ENCODE assay signal across 9 mouse cellular contexts in genomic region chr17:27534718-27535117, GRCm38 (mm10). TPM values are rescaled to one million over a fixed set of nuclear protein-coding genes. Genes with fewer than 3 reads are reported as not detected.
DNase-seq lines count a peak whose midpoint lies in the region; ATAC-seq and TF ChIP-seq lines count a peak whose summit lies in the region.
"Had no signal": no experiment of that assay in that cellular context is flagged by ENCODE, and none has a peak within 500 bp of the region (broad histone marks: within the 10 kb centered on the region; RNA-seq: fewer than 3 reads in every experiment).

No protein-coding gene starts in this region.

- no peaks in the 10 kb centered on the region for H3K27me3 ChIP-seq in Patski
- no peaks in the 10 kb centered on the region for H3K27me3 ChIP-seq in hindbrain, embryonic 16.5 days (replicated peaks; ENCODE audit: control insufficient read depth, insufficient read depth, low read length)

- H3K9ac ChIP-seq in hindbrain, embryonic 16.5 days (ENCODE audit: low read depth, low read length): no peak overlapping the region; the same call in 1 of the 2 replicates

- TF ChIP-seq CTCF in Patski (IDR thresholded peaks at IDR 0.05): peak; percentile 99

- 0 out of 2 replicates have a peak overlapping the region, but pooled peaks have one; percentile 18 for H3K4me2 ChIP-seq in hindbrain, embryonic 16.5 days (ENCODE audit: low read length)

- peak; percentile 26 for ATAC-seq in Patski
- ATAC-seq in hindbrain, embryonic 16.5 days: peak; percentile 74
- peak; percentile 96 for ATAC-seq in megakaryocyte, adult 5-6 weeks (ENCODE audit: poor library complexity, severe bottlenecking)

- H3K27ac ChIP-seq in hindbrain, embryonic 16.5 days (ENCODE audit: low read depth, low read length): no peak overlapping the region

- no peaks in the 10 kb centered on the region for H3K4me1 ChIP-seq in hindbrain, embryonic 16.5 days (ENCODE audit: control insufficient read depth, insufficient read depth, low read depth, low read length)

- POLR2A ChIA-PET in Patski (lab: Charles Lee): no interaction called here

- no peaks in the 10 kb centered on the region for H3K36me3 ChIP-seq in hindbrain, embryonic 16.5 days (ENCODE audit: control insufficient read depth, insufficient read depth, low read length)

- H3K9me3 ChIP-seq in hindbrain, embryonic 16.5 days (ENCODE audit: control insufficient read depth, low read length): no peaks in the 10 kb centered on the region

- in situ Hi-C loops in Patski (cut with MboI; ENCODE audit: low pct_unique_long_range_greater_than_20kb): no loop called here

- CTCF ChIA-PET in Patski (lab: Charles Lee): interaction anchor here (0.7 to 1.8 kb wide), 7 partner anchors 15 to 95 kb away, joined by 3 to 7 read pairs (median 4); partner anchors contain the start of genes AI413582 and Nudt3

- 4% methylated on average over 10 of the region's 10 CpGs for WGBS in hindbrain, embryonic 16.5 days

- no peak overlapping the region for H3K4me3 ChIP-seq in hindbrain, embryonic 16.5 days (ENCODE audit: low read length)
- H3K4me3 ChIP-seq: myocyte had no signal

- no peak for DNase-seq in Patski (ENCODE audit: low read depth, low spot score)
- DNase-seq in cerebellum, postnatal 10 days: peak; percentile 95 to 97
- peak; percentile 85 to 92 for DNase-seq in frontal cortex, postnatal 25 days (ENCODE audit: low spot score in 2 of 2)
- DNase-seq in left cerebral cortex, adult 11 months (ENCODE audit: low spot score): peak; percentile 71
- peak; percentile 79 for DNase-seq in right cerebral cortex, adult 18-20 months
- DNase-seq in urinary bladder, postnatal 10 days (ENCODE audit: low spot score): peak; percentile 75

RNA-seq across cellular contexts. Expression of gene Grm4, which starts 13.5 kb away (rescaled TPM):
- 0.01 TPM for polyA plus RNA-seq in Patski (2021)
- 9.3 and 10.0 TPM in 2 replicates for polyA plus RNA-seq in hindbrain, embryonic 16.5 days (2015; fragmentation: Nextera tagmentation; extraction: Ambion mirVana)
- not detected in 2 replicates for total RNA-seq in megakaryocyte, adult 5-6 weeks (2015)
- not detected in 2 replicates for total RNA-seq in megakaryocyte, adult 5-6 weeks (2017)
- polyA plus RNA-seq: myocyte had no signal

RNA-seq across cellular contexts. Expression of gene Hmga1, which starts 21.6 kb away (rescaled TPM):
- polyA plus RNA-seq in Patski (2021): 32.2 TPM
- polyA plus RNA-seq in hindbrain, embryonic 16.5 days (2015; fragmentation: Nextera tagmentation; extraction: Ambion mirVana): 144 and 155 TPM in 2 replicates
- total RNA-seq in megakaryocyte, adult 5-6 weeks (2015): 159 and 170 TPM in 2 replicates
- 89.8 and 99.6 TPM in 2 replicates for total RNA-seq in megakaryocyte, adult 5-6 weeks (2017)

RNA-seq across cellular contexts. Expression of gene AI413582, which starts 30.8 kb away (rescaled TPM):
- polyA plus RNA-seq in Patski (2021): 30.7 TPM
- polyA plus RNA-seq in hindbrain, embryonic 16.5 days (2015; fragmentation: Nextera tagmentation; extraction: Ambion mirVana): 77.2 and 83.3 TPM in 2 replicates
- total RNA-seq in megakaryocyte, adult 5-6 weeks (2015): 58.0 and 63.8 TPM in 2 replicates
- 55.4 and 62.9 TPM in 2 replicates for total RNA-seq in megakaryocyte, adult 5-6 weeks (2017)

Comparison
In these comparisons a context has a peak if more than half of its experiments do, and no peak if none do; other contexts are left out.
1. ATAC-seq: peak in every context shown above with its lines; median percentile 96 in megakaryocyte, adult 5-6 weeks; 74 in hindbrain, embryonic 16.5 days; 26 in Patski.
2. RNA of gene Grm4, which starts 13.5 kb away (polyA plus RNA-seq): 9.3 to 10.0 TPM in hindbrain, embryonic 16.5 days; 0.01 TPM in Patski (single experiment); every median in the first group is over 10 times any median in the second.